Mouse (Mus musculus) embryonic fibroblast, embryonic 13.5 days (primary cell): ENCODE results near the gene Nup133.

Experiments used
- CTCF ChIP-seq: IDR thresholded peaks from 2 replicates; pipeline ENCODE4 v1.5.1; 2011; ENCODE audit warnings: mild to moderate bottlenecking, control low read depth, low read length, moderate library complexity, borderline replicate concordance; ENCODE audit not compliant: insufficient read depth
- POLR2A ChIP-seq: IDR thresholded peaks from 2 replicates; pipeline ENCODE4 v1.6.1; 2011; ENCODE audit warnings: low read depth, mild to moderate bottlenecking, control low read depth, low read length, moderate library complexity

GRCm38 (mm10) chr8:123989128-123989527 is 40.1 kb upstream of the Nup133 start:
- TF ChIP-seq CTCF (no peak), POLR2A (no peak)
